Mouse (Mus musculus): ENCODE results near the gene 1700025C18Rik. TPM values are rescaled to one million over a fixed set of nuclear protein-coding genes. Genes with fewer than 3 reads are reported as not detected.
A peak's percentile ranks its signal among the peaks of the same experiment; 100 is the strongest.

1700025C18Rik gene
- polyA plus RNA-seq (2015; fragmentation: Nextera tagmentation; extraction: Ambion mirVana): not detected in 2 replicates

DNA sequence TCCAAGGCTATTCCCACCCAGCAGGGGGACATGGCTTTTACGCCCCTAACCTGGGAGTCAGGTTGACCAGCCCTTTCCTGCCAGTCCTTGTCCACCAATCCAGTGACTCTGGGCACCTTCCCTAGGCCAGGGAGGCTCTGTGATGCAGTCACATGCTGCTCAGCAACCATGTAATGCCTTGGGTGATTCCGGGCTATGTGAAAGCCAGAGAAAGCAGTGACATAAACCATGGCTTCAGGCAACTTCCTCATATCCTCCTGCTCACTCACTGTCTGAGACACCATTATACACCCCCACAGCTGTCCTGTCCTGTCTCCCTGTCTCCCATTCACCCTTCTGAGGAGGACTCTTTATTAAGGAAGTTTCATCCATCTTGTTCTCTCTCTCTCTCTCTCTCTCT lies at the start of gene 1700025C18Rik:
Gene 1700025C18Rik (minus strand): TSS at position 101 of the 400 bp plus-strand sequence.
- no peaks in the 10 kb centered on the region for H3K9me3 ChIP-seq
- WGBS: 86% methylated on average over 2 of the region's 2 CpGs
- H3K36me3 ChIP-seq: no peaks in the 10 kb centered on the region
- H3K4me2 ChIP-seq: no peak within 1 kb of the TSS
- H3K4me1 ChIP-seq (replicated peaks): peaks cover 39% of the 10 kb centered on the region
- no peak within 1 kb of the TSS for H3K9ac ChIP-seq
- no peak within 1 kb of the TSS for H3K4me3 ChIP-seq
- peaks cover 10% of the 10 kb centered on the region; the same call in 1 of the 2 replicates for H3K27me3 ChIP-seq
- H3K27ac ChIP-seq: no peak within 1 kb of the TSS
- no peak for ATAC-seq (ENCODE audit: low FRiP score)

DNA sequence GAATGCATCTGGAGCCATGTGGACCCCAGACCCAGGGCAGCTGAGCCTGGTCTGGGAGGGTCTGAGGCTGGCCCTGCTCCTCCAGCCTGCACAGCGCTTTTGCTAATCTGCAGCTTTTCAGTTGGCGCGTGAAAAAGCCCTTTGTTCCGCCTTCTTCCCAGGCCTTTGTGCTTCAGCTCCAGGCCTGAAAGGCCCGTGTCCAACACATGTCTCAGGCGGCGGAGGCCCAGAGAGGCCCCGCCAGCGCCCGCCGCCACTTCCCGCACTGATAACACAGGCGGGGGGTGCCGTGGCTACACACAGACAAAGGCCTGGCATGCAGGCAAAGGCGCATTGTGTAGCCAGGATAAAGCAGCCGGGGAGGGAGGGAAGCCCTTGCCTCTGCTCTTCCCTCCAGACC lies 45.5 kb upstream of the 1700025C18Rik start:
- peak; percentile 67 for ATAC-seq (ENCODE audit: low FRiP score)
- no peaks in the 10 kb centered on the region for H3K36me3 ChIP-seq
- H3K27me3 ChIP-seq: peaks cover 14% of the 10 kb centered on the region
- H3K27ac ChIP-seq: peak overlapping the region; percentile 83
- peaks cover 72% of the 10 kb centered on the region for H3K4me1 ChIP-seq (replicated peaks)
- H3K9me3 ChIP-seq: no peaks in the 10 kb centered on the region
- no peak overlapping the region for H3K4me2 ChIP-seq
- 2% methylated on average over 16 of the region's 16 CpGs for WGBS
- no peak overlapping the region for H3K4me3 ChIP-seq
- H3K9ac ChIP-seq: peak overlapping the region; percentile 58

DNA sequence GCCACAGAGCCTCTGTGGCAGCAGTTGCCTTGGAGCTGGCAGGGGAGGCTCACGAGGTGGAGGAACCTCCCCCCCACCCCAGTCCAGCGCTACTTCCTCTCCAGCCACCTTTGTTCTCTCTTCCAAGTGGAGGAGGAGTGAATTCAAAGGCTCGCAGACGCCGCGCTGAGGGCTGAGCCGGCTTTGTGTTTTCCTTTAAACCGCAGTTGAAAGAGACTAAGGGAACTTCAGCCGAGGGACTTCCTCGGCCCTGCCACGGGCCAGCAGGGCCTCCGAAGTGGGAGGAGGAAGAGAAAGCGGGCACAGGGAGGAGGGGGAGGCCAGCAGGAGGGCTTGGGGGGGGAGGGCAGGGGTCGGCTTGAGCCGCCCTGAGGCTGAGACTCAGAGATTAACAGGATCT lies 43.0 kb upstream of the 1700025C18Rik start:
- peak overlapping the region; percentile 69 for H3K27ac ChIP-seq
- peak overlapping the region; percentile 43; the same call in 1 of the 2 replicates for H3K9ac ChIP-seq
- H3K4me1 ChIP-seq (replicated peaks): peaks cover 72% of the 10 kb centered on the region
- no peaks in the 10 kb centered on the region for H3K36me3 ChIP-seq
- WGBS: under 1% methylated on average over 12 of the region's 15 CpGs
- H3K9me3 ChIP-seq: no peaks in the 10 kb centered on the region
- H3K4me2 ChIP-seq: 0 out of 2 replicates have a peak overlapping the region, but pooled peaks have one; percentile 0
- ATAC-seq (ENCODE audit: low FRiP score): 0 out of 2 replicates have a peak, but pooled peaks have one; percentile 15
- H3K27me3 ChIP-seq: peaks cover 3% of the 10 kb centered on the region; the same call in 1 of the 2 replicates
- H3K4me3 ChIP-seq: no peak overlapping the region

DNA sequence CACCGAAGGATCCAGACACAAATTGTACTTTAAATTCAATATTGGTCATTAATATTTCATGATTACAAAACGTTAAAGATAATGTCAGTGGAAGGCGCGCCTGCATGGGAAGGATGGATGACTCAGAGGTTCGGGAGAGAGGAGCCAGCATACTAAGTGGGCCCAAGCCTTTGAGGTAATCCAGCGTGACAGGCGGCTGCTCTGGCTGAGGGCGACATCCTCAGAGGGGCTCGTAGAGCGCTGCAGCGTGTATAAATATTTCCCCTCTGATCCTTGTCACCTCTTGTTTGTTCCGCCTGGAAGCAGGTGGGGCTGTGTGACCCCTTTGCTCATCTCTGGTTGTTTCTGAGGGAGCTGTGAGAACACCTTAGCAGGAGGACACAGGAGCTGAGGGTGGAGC lies 40.9 kb upstream of the 1700025C18Rik start:
- H3K27ac ChIP-seq: peak overlapping the region; percentile 52; the same call in 1 of the 2 replicates
- peaks cover 76% of the 10 kb centered on the region for H3K4me1 ChIP-seq (replicated peaks)
- 10% methylated on average over 12 of the region's 12 CpGs for WGBS

DNA sequence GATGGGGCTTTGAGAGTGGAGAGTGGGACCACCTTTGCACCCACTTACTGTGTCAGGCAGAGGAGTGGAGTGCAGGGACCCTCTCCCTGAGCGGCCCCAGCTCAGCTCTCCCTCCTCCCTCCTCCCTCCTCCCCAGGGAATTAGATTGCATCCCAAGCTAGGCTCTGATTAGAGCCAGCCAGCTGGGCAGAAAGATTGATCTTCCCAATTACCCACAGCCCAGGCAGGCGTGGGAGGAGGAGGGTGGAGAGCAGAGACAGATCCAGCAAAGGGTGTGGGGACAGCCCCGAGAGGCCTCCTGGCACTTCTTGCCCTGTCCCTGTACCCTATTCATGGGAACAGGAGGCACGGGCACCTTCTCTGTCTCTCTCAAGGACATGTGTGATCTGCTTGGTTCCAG lies 38.6 kb upstream of the 1700025C18Rik start:
- Histone ChIP-seq H3K4me2 (no peak overlapping the region), H3K27ac (0 out of 2 replicates have a peak overlapping the region, but pooled peaks have one; percentile 10), H3K4me1 (replicated peaks) (peaks cover 71% of the 10 kb centered on the region), H3K4me3 (no peak overlapping the region), H3K9me3 (no peaks in the 10 kb centered on the region), H3K9ac (no peak overlapping the region), H3K27me3 (0 out of 2 replicates have a peak, but pooled peaks cover 28% of the 10 kb centered on the region), H3K36me3 (no peaks in the 10 kb centered on the region)
- WGBS: 27% methylated on average over 4 of the region's 4 CpGs
- 0 out of 2 replicates have a peak, but pooled peaks have one; percentile 12 for ATAC-seq (ENCODE audit: low FRiP score)

More for the DNA sequence above, 40.9 kb upstream of the 1700025C18Rik start:
- Histone ChIP-seq H3K4me3 (no peak overlapping the region), H3K36me3 (no peaks in the 10 kb centered on the region), H3K4me2 (no peak overlapping the region), H3K27me3 (peaks cover 11% of the 10 kb centered on the region; the same call in 1 of the 2 replicates), H3K9ac (0 out of 2 replicates have a peak overlapping the region, but pooled peaks have one; percentile 35), H3K9me3 (no peaks in the 10 kb centered on the region)
- ATAC-seq (ENCODE audit: low FRiP score): no peak

DNA sequence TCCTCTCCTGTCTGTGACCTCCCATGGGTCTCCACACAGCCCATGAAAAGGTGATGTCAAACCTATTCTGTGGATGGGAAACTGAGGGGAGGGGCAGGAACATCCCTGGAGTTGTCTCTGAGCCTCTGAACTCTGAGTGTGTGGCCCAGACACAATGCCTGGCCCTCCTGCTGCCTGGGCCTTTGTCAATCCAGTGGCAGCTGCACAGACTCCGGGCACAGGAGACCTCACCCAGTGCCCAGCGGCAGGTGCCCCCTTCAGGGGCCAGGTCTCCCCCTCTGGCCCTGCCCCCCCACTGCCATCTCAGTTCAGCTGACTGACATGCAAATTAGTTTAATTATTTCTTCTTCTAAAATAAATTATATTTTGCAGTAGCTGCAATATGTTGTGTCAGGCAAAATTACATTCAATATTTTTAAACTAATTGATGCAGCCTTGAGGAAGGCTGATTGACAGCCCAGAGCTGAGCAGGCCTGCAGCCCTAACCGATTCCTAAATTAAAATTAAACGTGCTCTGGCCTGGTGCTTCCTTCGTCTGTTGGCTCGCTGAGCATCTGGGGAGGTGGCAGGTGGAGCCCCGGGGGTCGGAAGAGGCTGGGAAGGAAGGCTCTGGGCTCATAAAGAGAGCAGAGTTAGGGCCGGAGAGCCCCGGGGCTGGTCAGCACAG lies 36.5 kb upstream of the 1700025C18Rik start:
- WGBS: 18% methylated on average over 10 of the region's 10 CpGs
- Histone ChIP-seq H3K27ac (peak overlapping the region; percentile 44), H3K27me3 (0 out of 2 replicates have a peak, but pooled peaks cover 28% of the 10 kb centered on the region), H3K36me3 (peaks cover 5% of the 10 kb centered on the region), H3K9me3 (no peaks in the 10 kb centered on the region), H3K4me2 (no peak overlapping the region), H3K4me1 (replicated peaks) (peaks cover 54% of the 10 kb centered on the region), H3K4me3 (no peak overlapping the region), H3K9ac (0 out of 2 replicates have a peak overlapping the region, but pooled peaks have one; percentile 5)
- ATAC-seq (ENCODE audit: low FRiP score): no peak

DNA sequence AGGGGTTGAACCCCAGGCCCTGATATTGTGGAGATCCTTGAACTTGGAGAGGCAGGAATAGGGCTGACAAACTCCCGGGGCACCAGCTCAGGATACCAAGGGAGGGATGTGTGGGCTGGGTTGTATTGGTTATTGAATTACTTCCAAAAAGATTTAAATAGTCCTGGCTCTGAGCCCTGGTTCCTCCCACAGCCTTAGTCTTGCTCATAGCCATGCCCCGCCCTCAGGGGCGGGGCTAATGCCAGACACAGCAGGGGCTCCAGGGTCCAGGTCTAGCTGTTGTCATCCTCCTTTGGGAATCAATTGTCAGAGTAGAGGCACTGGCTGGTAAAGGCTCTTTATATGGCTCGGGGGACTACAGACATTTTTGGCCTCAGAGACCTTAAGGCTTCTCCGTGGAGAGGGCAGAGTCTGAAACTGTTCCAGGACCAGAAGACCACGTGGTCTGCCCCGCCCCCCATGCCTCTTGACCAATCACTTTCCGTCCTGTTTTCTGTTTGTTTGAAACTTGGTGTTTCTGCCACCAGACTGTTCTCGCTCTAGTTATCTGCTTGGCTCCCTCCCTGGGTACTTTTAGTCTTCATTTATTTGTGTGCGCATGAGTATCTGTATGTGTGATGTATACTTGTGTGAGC lies 30.8 kb upstream of the 1700025C18Rik start:
- Histone ChIP-seq H3K4me1 (replicated peaks) (peaks cover 48% of the 10 kb centered on the region), H3K9ac (0 out of 2 replicates have a peak overlapping the region, but pooled peaks have one; percentile 4), H3K9me3 (no peaks in the 10 kb centered on the region), H3K4me2 (no peak overlapping the region), H3K36me3 (peaks cover 5% of the 10 kb centered on the region), H3K27ac (peak overlapping the region; percentile 64), H3K27me3 (peaks cover 37% of the 10 kb centered on the region), H3K4me3 (no peak overlapping the region)
- ATAC-seq (ENCODE audit: low FRiP score): peak; percentile 18; the same call in 1 of the 2 replicates
- WGBS: 34% methylated on average over 10 of the region's 10 CpGs

DNA sequence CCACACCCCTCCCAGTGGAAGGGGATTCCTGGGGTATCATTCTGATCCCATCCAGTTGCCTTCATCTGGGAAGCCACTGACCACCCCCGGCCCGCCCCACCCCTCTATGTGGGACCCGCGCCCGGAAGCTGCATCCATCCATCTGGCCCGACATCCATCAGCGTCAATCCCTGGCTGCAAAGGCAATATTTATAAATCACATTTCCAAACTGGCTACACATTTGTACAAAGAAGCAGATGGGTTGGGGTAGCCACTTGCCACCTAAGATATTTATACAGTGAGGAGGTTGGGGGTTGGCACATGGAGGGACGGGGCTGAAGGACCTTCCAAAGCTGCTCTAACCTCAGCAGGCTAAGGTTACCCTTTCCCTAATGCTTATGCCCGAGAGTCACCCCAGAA lies 30.2 kb upstream of the 1700025C18Rik start:
- Histone ChIP-seq H3K27ac (peak overlapping the region; percentile 64), H3K27me3 (peaks cover 37% of the 10 kb centered on the region), H3K4me1 (replicated peaks) (peaks cover 47% of the 10 kb centered on the region), H3K36me3 (peaks cover 5% of the 10 kb centered on the region), H3K9ac (0 out of 2 replicates have a peak overlapping the region, but pooled peaks have one; percentile 4), H3K4me2 (no peak overlapping the region), H3K4me3 (no peak overlapping the region), H3K9me3 (no peaks in the 10 kb centered on the region)
- WGBS: 67% methylated on average over 9 of the region's 9 CpGs
- peak; percentile 53; the same call in 1 of the 2 replicates for ATAC-seq (ENCODE audit: low FRiP score)

DNA sequence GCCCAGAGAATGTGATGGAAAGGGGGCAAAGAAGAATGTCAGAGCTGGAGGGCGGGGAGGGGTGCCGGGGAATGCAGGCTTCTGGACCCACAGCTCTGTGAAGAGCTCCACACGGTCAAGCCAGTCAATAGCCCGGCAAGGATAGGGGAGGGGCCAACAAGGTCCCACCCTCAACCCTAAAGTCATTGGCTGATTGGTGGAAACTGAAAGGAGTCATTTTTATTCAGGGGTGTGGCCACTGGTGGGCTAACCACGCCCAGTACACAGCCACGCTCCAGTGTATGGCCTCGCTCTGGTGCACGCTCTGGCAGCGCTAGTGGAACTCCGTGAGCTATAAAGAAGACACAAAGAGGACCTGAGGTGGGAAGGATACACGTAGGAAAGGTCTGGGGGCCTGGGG lies 23.2 kb upstream of the 1700025C18Rik start:
- no peak overlapping the region for H3K4me3 ChIP-seq
- H3K9me3 ChIP-seq: no peaks in the 10 kb centered on the region
- H3K36me3 ChIP-seq: no peaks in the 10 kb centered on the region
- ATAC-seq (ENCODE audit: low FRiP score): 0 out of 2 replicates have a peak, but pooled peaks have one; percentile 18
- H3K27ac ChIP-seq: no peak overlapping the region
- H3K27me3 ChIP-seq: peaks cover 92% of the 10 kb centered on the region
- H3K4me1 ChIP-seq (replicated peaks): peaks cover 39% of the 10 kb centered on the region
- no peak overlapping the region for H3K4me2 ChIP-seq
- 23% methylated on average over 11 of the region's 11 CpGs for WGBS
- no peak overlapping the region for H3K9ac ChIP-seq

DNA sequence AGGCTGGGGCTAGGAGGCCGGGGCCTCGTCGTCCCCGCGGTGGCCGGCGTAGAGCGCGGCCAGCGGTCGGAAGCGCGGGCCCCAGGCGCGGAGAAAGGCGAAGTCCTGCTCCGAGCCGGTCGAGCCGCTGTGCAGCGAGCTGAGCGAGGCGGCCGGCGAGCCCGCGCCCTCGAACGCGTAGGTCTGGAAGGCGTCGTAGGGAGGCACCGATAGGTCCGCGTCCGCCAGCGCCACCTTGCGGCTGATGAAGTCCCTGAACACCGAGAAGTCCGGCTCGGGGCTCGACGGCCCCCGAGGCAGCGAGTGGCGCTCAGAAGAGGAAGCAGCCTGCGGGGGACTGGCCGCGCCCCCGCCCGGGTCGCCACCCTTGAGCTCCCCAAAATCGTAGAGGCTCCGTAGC lies 21.6 kb upstream of the 1700025C18Rik start:
- Histone ChIP-seq H3K27me3 (peaks cover 91% of the 10 kb centered on the region), H3K4me3 (no peak overlapping the region)

DNA sequence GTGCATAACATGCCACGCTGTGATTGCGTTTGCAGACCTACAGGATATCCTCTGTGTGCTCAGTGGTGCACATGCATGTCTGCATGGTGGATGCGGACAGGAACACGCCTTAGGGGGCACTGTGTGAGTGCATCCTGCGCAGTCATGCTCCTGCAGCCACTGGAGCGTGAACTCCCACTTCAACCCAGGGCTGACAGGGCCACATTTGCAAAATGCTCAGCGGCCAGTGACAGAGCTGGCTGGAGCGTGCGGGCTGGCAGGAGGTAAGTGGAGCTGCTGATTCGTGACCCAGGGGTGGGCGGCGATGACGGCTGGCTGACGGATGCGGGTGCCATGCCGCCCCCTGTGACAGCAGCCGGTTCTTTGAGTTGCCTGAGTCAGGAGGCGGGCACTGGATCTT lies 16.0 kb upstream of the 1700025C18Rik start:
- peaks cover 55% of the 10 kb centered on the region for H3K27me3 ChIP-seq
- peaks cover 39% of the 10 kb centered on the region for H3K4me1 ChIP-seq (replicated peaks)
- H3K36me3 ChIP-seq: no peaks in the 10 kb centered on the region
- peak overlapping the region; percentile 16; the same call in 1 of the 2 replicates for H3K4me2 ChIP-seq
- 14% methylated on average over 18 of the region's 18 CpGs for WGBS
- H3K9me3 ChIP-seq: no peaks in the 10 kb centered on the region
- H3K4me3 ChIP-seq: no peak overlapping the region
- no peak overlapping the region for H3K27ac ChIP-seq
- peak; percentile 44 for ATAC-seq (ENCODE audit: low FRiP score)
- no peak overlapping the region; the same call in 1 of the 2 replicates for H3K9ac ChIP-seq

More for the DNA sequence above, 21.6 kb upstream of the 1700025C18Rik start:
- Histone ChIP-seq H3K9me3 (no peaks in the 10 kb centered on the region), H3K36me3 (no peaks in the 10 kb centered on the region), H3K4me1 (replicated peaks) (peaks cover 38% of the 10 kb centered on the region), H3K9ac (no peak overlapping the region), H3K27ac (no peak overlapping the region), H3K4me2 (peak overlapping the region; percentile 20)
- 2% methylated on average over 54 of the region's 54 CpGs for WGBS
- ATAC-seq (ENCODE audit: low FRiP score): peak; percentile 49

DNA sequence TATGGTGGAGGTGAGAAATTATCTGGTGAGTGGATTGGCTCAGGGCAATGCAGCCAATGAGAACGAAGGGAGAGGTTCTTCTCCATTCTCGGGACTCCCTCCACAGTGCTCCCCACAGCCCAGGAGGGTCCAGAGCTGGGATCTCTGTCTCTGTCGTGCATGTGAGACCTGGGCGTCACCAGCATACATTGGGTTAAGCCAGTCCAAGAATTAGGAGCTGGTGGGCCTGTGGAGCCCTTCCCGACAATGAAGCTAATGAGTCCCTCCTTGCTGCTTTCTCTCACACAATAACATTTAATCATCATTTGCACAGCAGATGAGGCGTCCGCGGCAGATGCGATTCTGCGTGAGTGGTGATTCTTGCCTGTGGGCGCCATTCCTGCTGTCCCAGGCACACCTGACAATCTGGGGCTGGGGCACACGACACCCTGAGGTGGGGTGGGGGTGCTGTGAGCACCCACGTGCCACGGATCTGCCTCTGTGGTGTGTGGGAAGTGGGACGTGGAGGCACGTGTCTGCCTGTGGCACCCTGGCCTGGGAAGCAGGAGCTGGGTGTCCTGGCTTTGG lies 15.0 kb upstream of the 1700025C18Rik start:
- Histone ChIP-seq H3K27ac (peak overlapping the region; percentile 80), H3K9ac (peak overlapping the region; percentile 29; the same call in 1 of the 2 replicates), H3K4me2 (no peak overlapping the region), H3K36me3 (no peaks in the 10 kb centered on the region), H3K9me3 (no peaks in the 10 kb centered on the region), H3K4me1 (replicated peaks) (peaks cover 46% of the 10 kb centered on the region), H3K27me3 (peaks cover 49% of the 10 kb centered on the region), H3K4me3 (no peak overlapping the region)
- ATAC-seq (ENCODE audit: low FRiP score): peak; percentile 21; the same call in 1 of the 2 replicates
- 57% methylated on average over 16 of the region's 16 CpGs for WGBS

Data from hindbrain, embryonic 13.5 days (tissue).